Mouse (Mus musculus) embryonic facial prominence, embryonic 14.5 days (tissue): Measurements from ENCODE around the gene Mymx. TPM values are rescaled to one million over a fixed set of nuclear protein-coding genes. Genes with fewer than 3 reads are reported as not detected.

ENCODE experiments used
- ATAC-seq: fragments of 200-750 bp; cut with Nextera tagmentation; 2 replicates; pipeline ENCODE4 v1.8.0; 2017; ENCODE audit warnings: low read depth, moderate number of reproducible peaks, moderate TSS enrichment
- DNase-seq: peaks from one replicate; pipeline ENCODE4 v3.0.0-alpha.2; 2015; ENCODE audit warnings: low spot score
- H3K27ac ChIP-seq: fragments of 300-500 bp; sonication (generic); replicated peaks from 2 replicates; pipeline ENCODE4 v1.5.1; 2014; ENCODE audit warnings: low read depth, mild to moderate bottlenecking, low read length, moderate library complexity
- H3K27me3 ChIP-seq: fragments of 300-500 bp; sonication (generic); replicated peaks from 2 replicates; pipeline ENCODE4 v1.6.1; 2014; ENCODE audit warnings: low read length; ENCODE audit not compliant: control insufficient read depth, insufficient read depth
- H3K36me3 ChIP-seq: fragments of 300-500 bp; sonication (generic); 2 replicates; pipeline ENCODE4 v1.6.1; 2014; ENCODE audit warnings: low read length, mixed read lengths; ENCODE audit not compliant: control insufficient read depth, insufficient read depth
- H3K4me1 ChIP-seq: fragments of 300-500 bp; sonication (generic); 2 replicates; pipeline ENCODE4 v1.6.1; 2014; ENCODE audit warnings: antibody characterized with exemption, low read length; ENCODE audit not compliant: control insufficient read depth, insufficient read depth
- H3K4me2 ChIP-seq: fragments of 300-500 bp; sonication (generic); 2 replicates; pipeline ENCODE4 v1.6.1; 2014; ENCODE audit warnings: low read depth, mild to moderate bottlenecking, low read length, moderate library complexity, mixed read lengths
- H3K4me3 ChIP-seq: fragments of 300-500 bp; sonication (generic); 2 replicates; pipeline ENCODE4 v1.5.1; 2014; ENCODE audit warnings: low read depth, mild to moderate bottlenecking, low read length
- H3K9ac ChIP-seq: fragments of 300-500 bp; sonication (generic); 2 replicates; pipeline ENCODE4 v1.6.1; 2014; ENCODE audit warnings: low read depth, mild to moderate bottlenecking, low read length, moderate library complexity, mixed read lengths
- H3K9me3 ChIP-seq: fragments of 300-500 bp; sonication (generic); 2 replicates; pipeline ENCODE4 v1.6.1; 2016; ENCODE audit warnings: low read length; ENCODE audit not compliant: control insufficient read depth
- WGBS: fragments of 180-500 bp; shearing (Covaris S2); extraction: QIAGEN DNeasy Blood & Tissue Kit; methylation state at CpG from one replicate; pipeline ENCODE4 v1.1.7; 2014; 5-methylcytosine and 5-hydroxymethylcytosine counted together
- polyA plus RNA-seq: library from polyadenylated mRNA; unstranded; fragments of >200 nt; fragmentation: Nextera tagmentation; extraction: Ambion mirVana; gene quantifications from 2 replicates; pipeline ENCODE4 v1.2.1, GENCODE M21; 2014

Gene Mymx
- polyA plus RNA-seq, 1 experiment from 2014 or later = 52.1 TPM

DNA sequence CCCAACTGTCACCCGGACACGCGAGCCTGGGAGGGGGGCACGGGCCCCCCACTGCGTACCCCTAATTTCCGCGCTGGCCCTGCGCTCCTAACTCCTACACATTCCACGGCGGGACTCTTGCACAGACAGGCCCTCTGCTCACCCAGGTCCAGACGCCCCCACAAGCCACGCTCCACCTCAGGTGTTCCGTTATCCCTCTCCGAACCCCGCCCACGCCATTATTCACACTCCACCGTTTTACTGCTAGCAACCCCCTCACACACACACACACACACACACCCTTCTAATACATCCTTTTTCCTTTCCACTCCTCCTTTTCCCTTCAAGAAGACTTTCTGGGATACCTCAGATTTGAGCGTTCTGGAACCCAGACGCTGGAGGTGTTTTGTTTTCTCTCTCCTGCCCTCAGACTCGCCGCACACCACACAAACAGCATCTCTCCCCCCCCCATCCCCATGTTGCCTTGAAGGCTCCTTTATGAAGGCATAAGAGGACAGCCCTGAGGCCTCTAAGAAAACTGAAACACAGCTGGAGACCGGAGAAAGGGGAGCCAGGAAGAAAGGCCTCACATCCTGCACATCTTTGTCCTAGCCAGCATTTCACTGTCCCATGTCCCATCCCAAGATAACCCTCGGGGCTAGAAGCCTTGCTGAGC is 6.0 kb downstream of the Mymx start:
- ATAC-seq (peak; percentile 9; the same call in 1 of the 2 replicates), DNase-seq (no peak)
- Histone ChIP-seq H3K36me3 (no peaks in the 10 kb centered on the region), H3K4me1 (peaks cover 51% of the 10 kb centered on the region), H3K9me3 (no peaks in the 10 kb centered on the region), H3K9ac (peak overlapping the region; percentile 75), H3K27me3 (peaks cover 16% of the 10 kb centered on the region), H3K4me3 (peak overlapping the region; percentile 60), H3K27ac (no peak overlapping the region), H3K4me2 (peak overlapping the region; percentile 99)
- 14% methylated on average over 15 of the region's 23 CpGs for WGBS

DNA sequence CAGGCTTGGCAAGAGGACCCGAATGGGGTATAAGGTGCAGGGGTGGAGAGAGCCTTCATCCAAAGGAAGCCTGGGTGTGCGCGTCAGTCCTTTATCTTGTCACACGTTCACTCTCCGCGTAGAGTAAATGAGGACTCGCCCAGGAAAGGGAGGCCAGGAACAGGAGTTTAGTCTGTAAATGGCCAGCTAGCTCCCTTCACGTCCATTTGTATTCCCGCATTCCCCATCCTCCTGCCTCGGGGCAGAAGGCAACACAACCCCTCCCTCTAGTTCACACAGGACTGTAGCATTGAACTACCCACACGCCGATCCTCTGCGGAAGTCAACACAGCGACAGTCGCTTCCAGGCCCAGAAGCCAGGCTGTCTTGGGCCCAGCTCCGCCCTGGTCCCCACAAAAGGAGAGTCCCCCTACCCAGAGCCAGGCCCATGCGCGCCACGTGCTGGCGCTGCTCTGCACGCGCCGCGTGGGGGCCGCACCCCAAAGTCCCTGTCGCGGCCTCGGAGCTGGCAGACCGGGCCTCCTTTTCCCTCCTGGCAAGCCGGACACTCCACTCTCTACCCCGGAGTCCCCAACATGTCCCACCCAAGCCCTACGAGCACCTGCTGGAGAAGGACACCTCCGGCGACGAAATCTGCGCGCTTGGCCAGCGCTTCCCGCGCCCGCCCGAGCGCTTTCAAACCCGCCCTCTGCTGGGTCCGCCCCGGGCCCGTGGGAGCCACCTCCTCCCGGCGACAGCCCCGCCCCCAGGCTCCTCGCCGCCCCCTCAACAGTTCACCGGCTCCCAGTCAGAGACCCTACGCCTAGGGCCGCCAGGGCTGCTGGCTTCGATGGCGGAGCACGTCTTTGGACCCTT is 6.8 kb downstream of the Mymx start:
- Histone ChIP-seq H3K4me3 (peak overlapping the region; percentile 60), H3K27ac (no peak overlapping the region), H3K36me3 (no peaks in the 10 kb centered on the region), H3K4me2 (peak overlapping the region; percentile 99), H3K9me3 (no peaks in the 10 kb centered on the region), H3K27me3 (peaks cover 8% of the 10 kb centered on the region), H3K9ac (peak overlapping the region; percentile 75), H3K4me1 (peaks cover 48% of the 10 kb centered on the region)
- 2% methylated on average over 41 of the region's 58 CpGs for WGBS
- DNase-seq (peak; percentile 77), ATAC-seq (peak; percentile 75)

DNA sequence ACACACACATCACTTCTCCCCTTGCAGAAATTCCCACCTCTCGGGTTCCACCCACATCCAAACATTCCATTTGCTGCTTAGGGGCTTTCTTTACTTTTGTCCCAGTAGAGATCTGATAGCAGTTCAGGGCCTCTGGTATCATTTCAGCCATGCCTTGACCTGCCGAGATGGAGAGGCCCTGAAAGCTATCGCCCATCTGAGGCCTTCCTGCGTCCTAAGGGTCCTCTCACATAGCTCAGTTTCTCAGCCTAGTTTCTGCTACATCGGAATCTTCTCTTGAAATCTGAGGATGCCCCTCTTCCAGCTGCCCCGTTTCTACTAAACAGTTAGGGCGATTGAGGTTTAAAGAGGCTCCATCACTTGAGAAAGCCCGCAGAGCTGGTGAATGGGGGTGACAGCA is 7.7 kb downstream of the Mymx start:
- Histone ChIP-seq H3K4me3 (peak overlapping the region; percentile 60), H3K4me2 (peak overlapping the region; percentile 99), H3K4me1 (peaks cover 40% of the 10 kb centered on the region), H3K9me3 (no peaks in the 10 kb centered on the region), H3K9ac (peak overlapping the region; percentile 75; the same call in 1 of the 2 replicates), H3K27me3 (0 out of 2 replicates have a peak, but pooled peaks cover 4% of the 10 kb centered on the region), H3K36me3 (no peaks in the 10 kb centered on the region; the same call in 1 of the 2 replicates), H3K27ac (no peak overlapping the region)
- WGBS = 33% methylated on average over 8 of the region's 8 CpGs
- DNase-seq = no peak
- no peak for ATAC-seq

DNA sequence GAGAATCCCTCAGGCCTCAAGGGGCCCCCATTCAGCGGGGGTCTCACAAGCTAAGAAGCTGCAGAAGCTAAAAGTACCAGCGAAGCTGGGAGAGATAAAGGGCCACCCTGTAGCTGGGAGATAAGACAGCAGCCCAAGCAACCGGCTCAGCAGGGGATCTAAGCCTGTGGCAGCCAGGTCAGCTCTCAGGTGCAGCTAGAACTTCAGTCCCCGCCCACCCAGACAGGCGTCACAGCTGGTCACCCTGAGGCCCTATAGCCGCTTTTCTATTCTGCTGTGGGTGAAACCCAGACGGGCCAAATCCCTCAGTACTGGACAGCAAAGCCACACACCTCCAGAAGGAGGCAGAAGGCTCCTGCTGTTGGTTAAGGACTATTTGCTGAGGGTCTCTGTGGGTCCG is 8.4 kb downstream of the Mymx start:
- no peak for DNase-seq
- Histone ChIP-seq H3K9me3 (no peaks in the 10 kb centered on the region), H3K4me2 (peak overlapping the region; percentile 99), H3K4me1 (peaks cover 39% of the 10 kb centered on the region), H3K4me3 (peak overlapping the region; percentile 60; the same call in 1 of the 2 replicates), H3K27ac (no peak overlapping the region), H3K9ac (no peak overlapping the region; the same call in 1 of the 2 replicates), H3K27me3 (0 out of 2 replicates have a peak, but pooled peaks cover 4% of the 10 kb centered on the region), H3K36me3 (no peaks in the 10 kb centered on the region; the same call in 1 of the 2 replicates)
- WGBS = 36% methylated on average over 5 of the region's 8 CpGs
- no peak for ATAC-seq

DNA sequence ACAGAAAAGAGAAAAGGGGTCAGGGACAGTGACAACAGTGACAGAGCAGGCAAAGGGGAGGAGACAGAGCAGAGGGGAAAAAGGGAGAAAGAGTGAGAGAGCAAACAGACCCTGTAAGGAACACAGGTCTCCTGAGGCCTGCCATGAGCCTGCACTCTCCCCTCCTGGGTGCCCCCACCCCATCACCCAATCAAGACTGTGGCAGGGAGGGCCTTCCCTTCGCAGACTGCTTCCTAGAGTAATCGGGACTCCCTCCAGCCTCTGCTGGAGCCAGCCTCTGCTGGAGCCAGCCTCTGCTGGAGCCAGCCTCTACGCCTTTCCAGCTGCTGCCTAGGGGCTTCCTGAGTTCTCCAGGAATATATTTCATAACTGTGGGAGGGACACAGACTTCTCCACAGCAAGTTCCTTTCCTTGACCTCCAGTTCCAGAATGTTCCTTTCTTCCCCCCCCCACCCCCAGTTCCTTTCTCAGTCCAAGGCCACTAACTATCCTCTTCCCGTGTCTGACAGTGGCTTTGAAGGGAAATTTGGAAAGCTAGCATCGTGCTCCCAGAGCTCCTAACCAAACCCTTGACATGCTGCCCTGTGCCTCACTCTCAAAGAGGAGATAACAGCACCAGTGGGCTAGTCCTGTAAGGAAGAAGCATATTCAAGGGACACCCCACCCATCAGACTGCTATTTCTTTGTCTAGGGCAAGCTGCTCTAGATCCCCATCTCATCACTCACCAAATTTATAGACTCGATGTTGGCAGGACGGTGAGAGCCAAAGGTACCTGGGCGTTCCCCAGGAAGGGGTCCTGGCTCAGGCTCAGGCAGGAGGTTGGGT is 9.1 kb downstream of the Mymx start:
- ATAC-seq (no peak), DNase-seq (no peak)
- Histone ChIP-seq H3K9me3 (no peaks in the 10 kb centered on the region), H3K27ac (no peak overlapping the region), H3K4me3 (no peak overlapping the region), H3K4me1 (peaks cover 39% of the 10 kb centered on the region), H3K36me3 (no peaks in the 10 kb centered on the region; the same call in 1 of the 2 replicates), H3K9ac (peak overlapping the region; percentile 9; the same call in 1 of the 2 replicates), H3K27me3 (0 out of 2 replicates have a peak, but pooled peaks cover 4% of the 10 kb centered on the region), H3K4me2 (peak overlapping the region; percentile 99)
- 39% methylated on average over 7 of the region's 8 CpGs for WGBS

DNA sequence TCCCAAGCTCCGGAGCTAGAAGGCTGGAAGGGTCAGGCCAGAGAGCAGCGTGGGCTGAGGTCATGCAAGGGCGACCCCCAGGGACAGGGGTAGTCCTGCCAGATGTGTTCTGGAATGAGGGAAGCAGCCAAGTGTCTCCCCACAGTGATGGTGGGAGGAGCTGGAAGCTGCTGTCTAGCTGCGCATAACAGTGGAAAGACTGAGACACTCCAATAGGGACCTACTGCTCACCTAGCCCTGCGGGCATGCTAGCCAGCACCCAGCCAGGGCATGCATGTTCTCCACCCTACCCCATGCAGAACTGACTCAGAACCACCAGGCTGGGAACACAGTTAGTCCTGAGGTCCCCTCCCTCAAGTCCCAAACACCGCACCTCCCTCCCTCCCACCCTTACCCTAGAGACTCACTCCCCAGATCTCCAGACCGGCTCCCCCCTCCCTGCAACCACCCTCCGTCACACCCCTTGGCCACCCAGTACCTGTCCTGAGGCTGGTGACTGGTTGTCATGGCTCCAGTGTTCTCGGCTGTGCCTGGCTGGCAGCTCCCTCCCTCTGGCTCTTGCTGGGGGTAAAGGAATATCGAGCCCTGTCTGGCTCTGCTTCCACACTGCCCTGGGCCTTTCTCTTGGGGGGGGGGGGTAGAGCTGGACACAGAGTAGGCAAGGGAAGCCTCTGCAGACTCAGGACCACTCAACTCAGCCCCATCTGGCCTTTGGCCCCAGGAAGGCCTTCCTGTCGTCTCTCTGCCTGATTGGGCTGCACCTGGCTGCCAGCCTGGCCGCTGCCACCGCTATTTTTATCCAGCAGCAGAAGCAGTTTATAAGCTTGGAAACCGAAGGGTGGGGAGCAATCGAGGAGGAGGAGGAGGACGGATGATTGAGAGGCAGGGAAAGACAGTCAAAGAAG is 9.9 kb downstream of the Mymx start:
- ATAC-seq = no peak
- H3K27ac ChIP-seq = no peak overlapping the region
- peaks cover 37% of the 10 kb centered on the region for H3K4me1 ChIP-seq
- H3K4me2 ChIP-seq = peak overlapping the region; percentile 99
- no peak overlapping the region for H3K4me3 ChIP-seq
- no peaks in the 10 kb centered on the region for H3K9me3 ChIP-seq
- DNase-seq = no peak
- WGBS = 39% methylated on average over 16 of the region's 16 CpGs
- peaks cover 4% of the 10 kb centered on the region for H3K36me3 ChIP-seq
- peak overlapping the region; percentile 9; the same call in 1 of the 2 replicates for H3K9ac ChIP-seq
- H3K27me3 ChIP-seq = 0 out of 2 replicates have a peak, but pooled peaks cover 4% of the 10 kb centered on the region

DNA sequence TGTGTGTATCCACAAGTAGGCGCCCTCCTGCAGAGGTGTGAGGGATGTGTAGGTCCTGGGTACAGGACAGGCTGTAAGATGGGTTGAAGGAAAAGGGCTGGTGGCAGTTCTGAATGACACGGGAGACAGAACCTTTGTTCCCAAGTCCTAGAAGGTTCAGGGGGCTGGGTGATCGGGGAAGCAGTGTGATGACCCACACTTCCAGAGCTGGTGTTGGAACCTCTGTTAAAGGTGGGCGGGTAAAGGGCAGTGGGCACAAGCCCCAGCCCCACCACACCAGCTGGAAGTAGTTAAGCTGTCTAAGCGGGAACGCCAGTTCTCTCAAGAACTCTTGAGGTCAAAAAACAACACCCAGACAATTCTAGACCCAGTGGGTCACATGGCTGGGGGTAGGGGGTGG is 11.5 kb downstream of the Mymx start:
- Histone ChIP-seq H3K4me2 (no peak overlapping the region), H3K36me3 (peaks cover 12% of the 10 kb centered on the region), H3K9ac (no peak overlapping the region), H3K27me3 (0 out of 2 replicates have a peak, but pooled peaks cover 4% of the 10 kb centered on the region), H3K4me1 (peaks cover 30% of the 10 kb centered on the region), H3K4me3 (no peak overlapping the region), H3K27ac (no peak overlapping the region), H3K9me3 (no peaks in the 10 kb centered on the region)
- WGBS = 67% methylated on average over 6 of the region's 6 CpGs
- DNase-seq (no peak), ATAC-seq (no peak)
